Mouse (Mus musculus): ENCODE measurements around the gene Car10. TPM values are rescaled to one million over a fixed set of nuclear protein-coding genes. Genes with fewer than 3 reads are reported as not detected.

Gene Car10
- polyA plus RNA-seq, 1 experiment from 2014 or later, result 0.75 TPM

DNA sequence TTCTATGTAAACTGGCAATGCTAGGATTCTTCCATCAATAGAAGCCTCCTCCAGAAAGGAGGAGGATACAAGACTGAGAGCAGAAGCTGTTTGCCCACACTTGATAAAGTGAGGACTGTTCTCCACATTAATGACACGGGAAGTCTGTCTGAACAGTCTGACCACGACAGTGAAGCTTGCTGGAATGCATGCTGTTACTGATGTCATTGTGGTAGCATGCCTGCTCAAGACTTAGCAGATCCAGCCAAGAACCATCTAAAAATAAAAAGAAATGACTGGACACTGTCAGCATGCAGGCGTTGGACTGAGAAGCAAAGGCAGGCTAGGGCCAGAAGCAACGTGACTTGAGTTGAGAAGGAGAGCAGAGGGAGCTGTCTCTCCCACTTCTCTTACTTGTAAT lies 87.6 kb downstream of the Car10 start:
- Histone ChIP-seq H3K4me2 (replicated peaks) (no peak overlapping the region), H3K27ac (no peak overlapping the region), H3K4me1 (no peaks in the 10 kb centered on the region), H3K27me3 (no peaks in the 10 kb centered on the region), H3K4me3 (no peak overlapping the region), H3K36me3 (no peaks in the 10 kb centered on the region), H3K9me3 (no peaks in the 10 kb centered on the region), H3K9ac (no peak overlapping the region)
- no peak for ATAC-seq (ENCODE audit: low FRiP score, low read depth)
- 78% methylated on average over 4 of the region's 4 CpGs for WGBS

GRCm38 (mm10) chr11:93186163-93186562 lies 88.3 kb downstream of the Car10 start:
- H3K9me3 ChIP-seq, result no peaks in the 10 kb centered on the region
- H3K4me1 ChIP-seq, result no peaks in the 10 kb centered on the region
- ATAC-seq (ENCODE audit: low FRiP score, low read depth), result no peak
- H3K36me3 ChIP-seq, result no peaks in the 10 kb centered on the region
- no peak overlapping the region for H3K4me3 ChIP-seq
- no peak overlapping the region for H3K27ac ChIP-seq
- H3K4me2 ChIP-seq (replicated peaks), result no peak overlapping the region
- H3K27me3 ChIP-seq, result no peaks in the 10 kb centered on the region
- H3K9ac ChIP-seq, result no peak overlapping the region
- 64% methylated on average over 2 of the region's 2 CpGs for WGBS

- ATAC-seq (ENCODE audit: low FRiP score, low read depth), result no peak
- H3K4me3 ChIP-seq, result no peak overlapping the region
- H3K9me3 ChIP-seq, result no peaks in the 10 kb centered on the region
- H3K4me2 ChIP-seq (replicated peaks), result no peak overlapping the region
- H3K36me3 ChIP-seq, result no peaks in the 10 kb centered on the region
- H3K27me3 ChIP-seq, result no peaks in the 10 kb centered on the region
- no peaks in the 10 kb centered on the region for H3K4me1 ChIP-seq
- WGBS, result 77% methylated on average over 5 of the region's 5 CpGs
- H3K27ac ChIP-seq, result no peak overlapping the region
- no peak overlapping the region for H3K9ac ChIP-seq
Observed at GRCm38 (mm10) chr11:93188621-93189020, 90.8 kb downstream of the Car10 start.

- ATAC-seq (ENCODE audit: low FRiP score, low read depth), result no peak
- Histone ChIP-seq H3K9ac (no peak overlapping the region), H3K4me2 (replicated peaks) (no peak overlapping the region), H3K4me3 (no peak overlapping the region), H3K9me3 (no peaks in the 10 kb centered on the region), H3K36me3 (no peaks in the 10 kb centered on the region), H3K27me3 (no peaks in the 10 kb centered on the region), H3K27ac (no peak overlapping the region), H3K4me1 (no peaks in the 10 kb centered on the region)
- 89% methylated on average over 3 of the region's 3 CpGs for WGBS
Observed at GRCm38 (mm10) chr11:93200046-93200445, 102.2 kb downstream of the Car10 start.

DNA sequence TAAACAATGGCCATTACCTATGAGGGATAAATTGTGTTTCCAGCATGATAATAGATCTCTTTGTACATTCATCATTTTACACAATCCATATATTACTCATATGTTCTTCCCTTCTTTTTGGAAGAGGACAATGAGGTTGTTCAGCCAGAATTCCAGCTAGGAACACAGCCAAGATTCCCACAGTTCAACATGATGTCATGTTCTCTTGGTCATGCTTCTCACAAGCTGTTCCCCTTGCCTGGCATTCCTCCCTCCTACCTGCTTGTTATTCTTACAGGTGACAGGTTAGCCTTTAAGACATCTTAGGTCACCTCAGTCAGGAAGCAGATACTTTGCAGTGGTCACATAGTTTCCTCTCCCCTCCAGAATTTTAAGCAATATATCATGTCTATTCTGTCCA lies 119.6 kb downstream of the Car10 start:
- Histone ChIP-seq H3K4me1 (no peaks in the 10 kb centered on the region), H3K4me3 (no peak overlapping the region), H3K9ac (no peak overlapping the region), H3K27ac (no peak overlapping the region), H3K9me3 (no peaks in the 10 kb centered on the region), H3K36me3 (no peaks in the 10 kb centered on the region), H3K27me3 (no peaks in the 10 kb centered on the region), H3K4me2 (replicated peaks) (no peak overlapping the region)
- no peak for ATAC-seq (ENCODE audit: low FRiP score, low read depth)

GRCm38 (mm10) chr11:93230057-93230456 lies 132.2 kb downstream of the Car10 start:
- H3K27ac ChIP-seq, result no peak overlapping the region
- no peak for ATAC-seq (ENCODE audit: low FRiP score, low read depth)
- no peaks in the 10 kb centered on the region for H3K36me3 ChIP-seq
- H3K27me3 ChIP-seq, result no peaks in the 10 kb centered on the region
- H3K9me3 ChIP-seq, result no peaks in the 10 kb centered on the region
- H3K4me3 ChIP-seq, result no peak overlapping the region
- H3K4me1 ChIP-seq, result no peaks in the 10 kb centered on the region
- no peak overlapping the region for H3K9ac ChIP-seq
- H3K4me2 ChIP-seq (replicated peaks), result no peak overlapping the region

DNA sequence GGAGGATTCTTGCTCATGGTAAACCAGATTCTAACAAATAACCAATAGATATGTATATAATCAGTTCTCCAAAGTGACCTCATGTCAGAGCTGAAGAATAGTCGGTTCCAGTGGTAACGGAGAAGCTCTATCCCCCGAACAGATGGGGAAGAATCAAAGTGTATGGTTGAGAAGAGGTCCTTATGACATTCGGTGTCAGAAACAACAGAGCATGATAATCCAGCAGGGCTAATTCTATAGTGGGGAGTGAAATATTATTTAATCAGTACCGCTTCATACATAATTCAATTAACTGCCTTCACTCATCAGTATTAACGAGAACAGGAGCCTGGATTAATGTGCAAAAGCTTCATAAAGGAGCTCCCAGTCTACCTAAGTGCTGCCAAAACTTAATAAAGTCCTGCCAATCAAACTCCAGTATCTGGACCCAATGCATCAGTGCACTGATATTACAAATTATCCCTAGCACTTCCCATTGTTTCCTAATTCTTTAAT lies 152.0 kb downstream of the Car10 start:
- Histone ChIP-seq H3K4me1 (no peaks in the 10 kb centered on the region), H3K36me3 (no peaks in the 10 kb centered on the region), H3K4me3 (no peak overlapping the region), H3K9ac (no peak overlapping the region), H3K4me2 (replicated peaks) (no peak overlapping the region), H3K9me3 (no peaks in the 10 kb centered on the region), H3K27ac (no peak overlapping the region), H3K27me3 (no peaks in the 10 kb centered on the region)
- WGBS, result 84% methylated on average over 6 of the region's 6 CpGs
- no peak for ATAC-seq (ENCODE audit: low FRiP score, low read depth)

DNA sequence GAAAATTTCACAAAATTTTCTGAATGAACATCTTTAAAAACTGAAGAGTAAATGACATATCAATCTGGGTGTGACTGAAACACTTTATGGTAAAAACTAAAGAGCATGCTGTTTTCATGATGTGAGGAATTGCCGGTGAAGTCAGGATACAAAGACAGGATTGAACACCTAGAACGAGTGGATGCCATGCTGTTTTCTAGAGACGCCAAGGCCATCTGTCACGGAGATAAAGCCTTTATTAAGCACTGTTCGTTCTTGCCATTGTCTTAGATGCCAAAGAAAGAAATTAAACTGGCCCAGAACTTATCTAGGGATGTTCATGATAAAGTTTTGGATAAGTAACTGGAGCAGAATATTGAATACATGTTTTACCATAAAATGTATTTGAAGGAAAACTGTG lies 153.9 kb downstream of the Car10 start:
- Histone ChIP-seq H3K4me1 (no peaks in the 10 kb centered on the region), H3K4me3 (no peak overlapping the region), H3K36me3 (no peaks in the 10 kb centered on the region), H3K27ac (no peak overlapping the region), H3K27me3 (no peaks in the 10 kb centered on the region), H3K4me2 (replicated peaks) (no peak overlapping the region), H3K9me3 (no peaks in the 10 kb centered on the region), H3K9ac (no peak overlapping the region)
- no peak for ATAC-seq (ENCODE audit: low FRiP score, low read depth)
- 83% methylated on average over 5 of the region's 5 CpGs for WGBS

GRCm38 (mm10) chr11:93263979-93264378 lies 166.2 kb downstream of the Car10 start:
- H3K9ac ChIP-seq, result no peak overlapping the region
- H3K27ac ChIP-seq, result no peak overlapping the region
- no peak for ATAC-seq (ENCODE audit: low FRiP score, low read depth)
- no peak overlapping the region for H3K4me3 ChIP-seq
- no peaks in the 10 kb centered on the region for H3K9me3 ChIP-seq
- H3K4me1 ChIP-seq, result peaks cover 14% of the 10 kb centered on the region
- H3K36me3 ChIP-seq, result no peaks in the 10 kb centered on the region
- no peak overlapping the region for H3K4me2 ChIP-seq (replicated peaks)
- 63% methylated on average over 3 of the region's 3 CpGs for WGBS
- no peaks in the 10 kb centered on the region for H3K27me3 ChIP-seq

GRCm38 (mm10) chr11:93272016-93272415 lies 174.2 kb downstream of the Car10 start:
- no peak overlapping the region for H3K4me2 ChIP-seq (replicated peaks)
- no peaks in the 10 kb centered on the region for H3K36me3 ChIP-seq
- no peak for ATAC-seq (ENCODE audit: low FRiP score, low read depth)
- no peak overlapping the region for H3K4me3 ChIP-seq
- H3K27me3 ChIP-seq, result no peaks in the 10 kb centered on the region
- H3K9me3 ChIP-seq, result no peaks in the 10 kb centered on the region
- 77% methylated on average over 6 of the region's 6 CpGs for WGBS
- no peak overlapping the region for H3K27ac ChIP-seq
- 0 out of 2 replicates have a peak, but pooled peaks cover 6% of the 10 kb centered on the region for H3K4me1 ChIP-seq
- no peak overlapping the region for H3K9ac ChIP-seq

- peak; percentile 66 for ATAC-seq (ENCODE audit: low FRiP score, low read depth)
- 46% methylated on average over 6 of the region's 6 CpGs for WGBS
- Histone ChIP-seq H3K4me3 (no peak overlapping the region), H3K4me1 (0 out of 2 replicates have a peak, but pooled peaks cover 6% of the 10 kb centered on the region), H3K9me3 (no peaks in the 10 kb centered on the region), H3K9ac (no peak overlapping the region), H3K27ac (no peak overlapping the region), H3K36me3 (no peaks in the 10 kb centered on the region), H3K27me3 (no peaks in the 10 kb centered on the region), H3K4me2 (replicated peaks) (no peak overlapping the region)
Observed at GRCm38 (mm10) chr11:93273906-93274305, 176.1 kb downstream of the Car10 start.

GRCm38 (mm10) chr11:93293661-93294060 lies 195.8 kb downstream of the Car10 start:
- H3K36me3 ChIP-seq, result no peaks in the 10 kb centered on the region
- no peaks in the 10 kb centered on the region for H3K4me1 ChIP-seq
- no peaks in the 10 kb centered on the region for H3K27me3 ChIP-seq
- no peak overlapping the region for H3K9ac ChIP-seq
- no peak for ATAC-seq (ENCODE audit: low FRiP score, low read depth)
- no peak overlapping the region for H3K4me3 ChIP-seq
- H3K4me2 ChIP-seq (replicated peaks), result no peak overlapping the region
- H3K27ac ChIP-seq, result no peak overlapping the region
- H3K9me3 ChIP-seq, result no peaks in the 10 kb centered on the region
- 92% methylated on average over 1 of the region's 1 CpGs for WGBS

DNA sequence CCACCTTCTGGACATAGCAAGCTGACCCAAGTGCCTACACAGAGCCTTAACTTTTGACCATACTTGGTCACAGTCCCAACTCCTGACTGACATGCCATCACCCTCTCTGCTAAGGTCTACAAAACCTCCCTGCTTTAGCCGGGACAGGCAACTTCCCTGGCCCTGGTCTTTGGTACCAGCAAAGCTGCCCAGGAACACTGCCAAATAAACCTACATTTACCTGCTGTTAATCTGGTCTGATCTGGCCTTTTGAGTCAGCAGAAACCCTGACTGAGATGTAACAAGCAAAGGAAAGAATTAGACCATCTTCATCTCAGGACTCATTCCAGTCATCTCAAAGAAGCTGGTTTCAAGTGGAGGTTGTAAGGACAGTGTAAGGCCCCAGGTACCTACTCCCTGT lies 212.2 kb downstream of the Car10 start:
- Histone ChIP-seq H3K9me3 (no peaks in the 10 kb centered on the region), H3K4me3 (no peak overlapping the region), H3K36me3 (no peaks in the 10 kb centered on the region), H3K4me2 (replicated peaks) (no peak overlapping the region), H3K4me1 (no peaks in the 10 kb centered on the region), H3K27ac (no peak overlapping the region), H3K27me3 (no peaks in the 10 kb centered on the region), H3K9ac (no peak overlapping the region)
- 85% methylated on average over 1 of the region's 1 CpGs for WGBS
- ATAC-seq (ENCODE audit: low FRiP score, low read depth), result no peak

Data from limb, embryonic 13.5 days (tissue).